Mouse (Mus musculus): ENCODE data around the gene Gsdma3. TPM values are rescaled to one million over a fixed set of nuclear protein-coding genes. Genes with fewer than 3 reads are reported as not detected.
A peak's percentile ranks its signal among the peaks of the same experiment; 100 is the strongest.
"Not testable (repeated sequence)": the region's sequence is repeated elsewhere in the genome, so short reads cannot be mapped to it uniquely, and the experiment has no call there.

Gsdma3 gene
- polyA plus RNA-seq, 1 experiment from 2014 or later, result not detected

DNA sequence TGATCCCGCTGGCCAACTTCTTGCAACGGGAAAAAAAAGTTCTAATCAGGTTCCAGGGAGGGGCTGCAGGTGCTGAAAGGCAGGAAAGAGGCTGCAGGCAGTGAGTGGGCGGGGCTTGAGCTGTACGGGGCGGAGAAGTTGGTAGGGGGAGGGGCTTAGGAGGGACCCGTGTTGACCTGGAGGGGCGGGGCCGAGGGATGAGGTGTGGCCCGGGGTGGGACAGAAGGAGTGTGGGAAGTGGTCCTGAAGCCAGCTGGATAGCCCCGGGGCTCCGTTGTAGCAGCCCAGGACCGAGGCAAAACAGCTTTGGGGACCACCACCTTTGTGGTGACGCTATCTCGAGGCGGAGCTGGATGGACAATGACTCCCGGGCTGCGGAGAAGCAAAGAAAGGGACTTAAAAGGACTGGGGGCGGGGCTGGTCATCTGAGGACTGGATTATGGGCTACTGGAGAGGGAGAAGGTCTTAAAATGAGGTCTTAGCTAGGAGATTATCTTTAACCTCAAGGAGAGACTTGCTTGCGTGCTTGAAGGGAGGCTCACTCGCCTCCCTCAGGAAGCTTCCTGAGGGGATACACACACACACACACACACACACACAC lies 24.0 kb upstream of the Gsdma3 start:
- WGBS, result 2% methylated on average over 20 of the region's 20 CpGs
- peak; percentile 37 for DNase-seq (ENCODE audit: low spot score)
- H3K36me3 ChIP-seq (ENCODE audit: control insufficient read depth, insufficient read depth, low read length), result no peaks in the 10 kb centered on the region
- no peak overlapping the region for H3K27ac ChIP-seq (replicated peaks; ENCODE audit: low read depth, low read length)
- H3K4me1 ChIP-seq (ENCODE audit: control insufficient read depth, insufficient read depth, low read length), result no peaks in the 10 kb centered on the region
- ATAC-seq (ENCODE audit: low read depth), result peak; percentile 69
- no peaks in the 10 kb centered on the region for H3K9me3 ChIP-seq (ENCODE audit: control insufficient read depth, low read length)
- peak overlapping the region; percentile 20 for H3K4me3 ChIP-seq (ENCODE audit: low read depth, low read length)
- H3K9ac ChIP-seq (ENCODE audit: low read depth, low read length), result no peak overlapping the region
- peaks cover 11% of the 10 kb centered on the region for H3K27me3 ChIP-seq (replicated peaks; ENCODE audit: control insufficient read depth, insufficient read depth, low read length)
- H3K4me2 ChIP-seq (ENCODE audit: low read depth, low read length), result peak overlapping the region; percentile 48

DNA sequence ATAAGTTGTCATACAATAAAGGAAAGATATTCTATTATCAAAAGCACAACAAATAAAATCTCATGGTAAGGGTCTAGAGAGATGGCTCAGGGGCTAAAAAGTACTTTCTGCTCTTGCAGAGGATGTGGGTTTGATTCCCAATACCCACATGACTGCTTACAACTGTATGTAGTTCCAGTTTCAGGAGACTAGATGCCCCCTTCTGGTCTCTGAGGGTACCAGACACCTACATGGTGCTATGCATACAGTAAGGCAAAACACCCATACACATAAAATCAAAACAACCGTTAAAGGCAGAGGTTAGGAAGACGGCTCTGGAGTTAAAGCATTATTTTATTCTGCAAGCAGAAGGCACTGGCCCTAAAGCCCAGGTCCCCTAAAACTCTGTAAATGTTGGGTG lies 22.2 kb upstream of the Gsdma3 start:
- no peaks in the 10 kb centered on the region for H3K36me3 ChIP-seq (ENCODE audit: control insufficient read depth, insufficient read depth, low read length)
- no peak overlapping the region for H3K9ac ChIP-seq (ENCODE audit: low read depth, low read length)
- H3K27ac ChIP-seq (replicated peaks; ENCODE audit: low read depth, low read length), result no peak overlapping the region
- H3K4me3 ChIP-seq (ENCODE audit: low read depth, low read length), result no peak overlapping the region
- peaks cover 7% of the 10 kb centered on the region for H3K27me3 ChIP-seq (replicated peaks; ENCODE audit: control insufficient read depth, insufficient read depth, low read length)
- DNase-seq (ENCODE audit: low spot score) (no peak), ATAC-seq (ENCODE audit: low read depth) (no peak)
- no peaks in the 10 kb centered on the region for H3K4me1 ChIP-seq (ENCODE audit: control insufficient read depth, insufficient read depth, low read length)
- H3K4me2 ChIP-seq (ENCODE audit: low read depth, low read length), result no peak overlapping the region
- no peaks in the 10 kb centered on the region for H3K9me3 ChIP-seq (ENCODE audit: control insufficient read depth, low read length)
- WGBS, result 79% methylated on average over 2 of the region's 2 CpGs

DNA sequence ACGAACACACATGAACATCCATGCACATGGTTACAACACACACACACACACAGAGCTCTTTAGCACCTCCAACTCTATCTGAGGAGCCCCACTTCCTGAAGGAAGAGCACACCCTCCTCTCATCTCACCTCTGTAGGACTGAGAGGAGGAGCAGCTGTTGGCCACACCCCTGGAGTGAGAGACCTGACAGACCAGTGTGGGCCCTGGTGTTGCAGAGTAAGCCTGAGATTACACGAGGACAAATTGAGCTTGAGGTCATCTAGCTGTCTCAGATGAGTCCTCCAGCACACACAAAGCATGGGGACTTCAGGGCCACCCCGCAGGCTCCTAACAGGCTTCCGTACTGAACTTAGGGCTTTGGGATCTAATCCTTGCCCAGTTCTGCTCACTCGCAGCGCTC lies 21.2 kb upstream of the Gsdma3 start:
- H3K9ac ChIP-seq (ENCODE audit: low read depth, low read length); ATAC-seq (ENCODE audit: low read depth); H3K9me3 ChIP-seq (ENCODE audit: control insufficient read depth, low read length); DNase-seq (ENCODE audit: low spot score); H3K36me3 ChIP-seq (ENCODE audit: control insufficient read depth, insufficient read depth, low read length); H3K4me2 ChIP-seq (ENCODE audit: low read depth, low read length); H3K4me1 ChIP-seq (ENCODE audit: control insufficient read depth, insufficient read depth, low read length); H3K27ac ChIP-seq (replicated peaks; ENCODE audit: low read depth, low read length); H3K27me3 ChIP-seq (replicated peaks; ENCODE audit: control insufficient read depth, insufficient read depth, low read length); H3K4me3 ChIP-seq (ENCODE audit: low read depth, low read length): not testable (repeated sequence)
- 63% methylated on average over 6 of the region's 6 CpGs for WGBS

DNA sequence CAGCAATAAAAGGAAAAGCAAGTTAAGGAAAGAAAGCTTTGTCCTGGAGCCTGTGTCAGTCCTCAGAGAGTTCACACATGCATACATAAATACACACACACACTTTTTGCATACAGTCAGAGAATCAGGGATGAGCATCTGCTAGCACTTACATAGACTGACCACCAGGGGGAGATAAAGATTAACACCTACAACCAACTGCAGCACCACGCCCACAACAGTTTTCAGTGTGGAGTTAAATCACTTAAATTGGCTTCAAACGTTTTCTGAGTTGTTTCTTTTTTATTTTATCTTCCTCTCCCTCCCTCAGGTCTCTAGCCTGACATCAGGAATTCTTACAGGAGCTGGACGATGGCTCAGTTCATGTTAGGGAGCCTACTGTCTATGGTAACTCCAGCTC lies 19.4 kb upstream of the Gsdma3 start:
- H3K9ac ChIP-seq (ENCODE audit: low read depth, low read length), result no peak overlapping the region
- no peak overlapping the region for H3K27ac ChIP-seq (replicated peaks; ENCODE audit: low read depth, low read length)
- peaks cover 3% of the 10 kb centered on the region; the same call in 1 of the 2 replicates for H3K27me3 ChIP-seq (replicated peaks; ENCODE audit: control insufficient read depth, insufficient read depth, low read length)
- no peaks in the 10 kb centered on the region for H3K9me3 ChIP-seq (ENCODE audit: control insufficient read depth, low read length)
- no peak overlapping the region for H3K4me2 ChIP-seq (ENCODE audit: low read depth, low read length)
- H3K4me3 ChIP-seq (ENCODE audit: low read depth, low read length), result no peak overlapping the region
- no peaks in the 10 kb centered on the region for H3K36me3 ChIP-seq (ENCODE audit: control insufficient read depth, insufficient read depth, low read length)
- DNase-seq (ENCODE audit: low spot score) (peak; percentile 84), ATAC-seq (ENCODE audit: low read depth) (no peak)
- H3K4me1 ChIP-seq (ENCODE audit: control insufficient read depth, insufficient read depth, low read length), result no peaks in the 10 kb centered on the region
- 12% methylated on average over 3 of the region's 3 CpGs for WGBS

DNA sequence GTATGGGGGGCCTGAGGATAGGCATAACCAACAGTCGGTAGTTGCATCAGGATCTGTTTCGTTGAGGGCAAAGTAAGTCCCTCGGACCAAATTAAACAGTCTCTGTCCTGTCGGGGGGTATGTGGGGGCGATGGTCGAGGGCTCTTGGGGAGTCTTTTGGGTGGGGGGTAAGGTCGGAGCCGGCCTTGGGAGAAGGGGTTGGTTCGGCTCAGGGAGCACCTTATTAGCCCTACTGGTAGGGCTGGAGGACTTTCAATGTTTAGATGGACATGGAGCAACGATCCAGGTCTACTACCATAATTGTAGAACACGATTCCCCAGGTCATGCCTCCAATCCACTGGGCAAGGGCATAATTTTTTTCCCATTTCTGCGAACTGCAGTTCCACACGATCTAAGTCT lies 5.4 kb upstream of the Gsdma3 start:
- no peaks in the 10 kb centered on the region for H3K4me1 ChIP-seq (ENCODE audit: control insufficient read depth, insufficient read depth, low read length)
- H3K4me2 ChIP-seq (ENCODE audit: low read depth, low read length), result no peak overlapping the region
- ATAC-seq (ENCODE audit: low read depth) (no peak), DNase-seq (ENCODE audit: low spot score) (no peak)
- H3K9ac ChIP-seq (ENCODE audit: low read depth, low read length), result no peak overlapping the region
- H3K27me3 ChIP-seq (replicated peaks; ENCODE audit: control insufficient read depth, insufficient read depth, low read length), result no peaks in the 10 kb centered on the region
- WGBS, result 90% methylated on average over 13 of the region's 13 CpGs
- no peak overlapping the region for H3K4me3 ChIP-seq (ENCODE audit: low read depth, low read length)
- no peaks in the 10 kb centered on the region for H3K36me3 ChIP-seq (ENCODE audit: control insufficient read depth, insufficient read depth, low read length)
- H3K27ac ChIP-seq (replicated peaks; ENCODE audit: low read depth, low read length), result no peak overlapping the region
- H3K9me3 ChIP-seq (ENCODE audit: control insufficient read depth, low read length), result no peaks in the 10 kb centered on the region

DNA sequence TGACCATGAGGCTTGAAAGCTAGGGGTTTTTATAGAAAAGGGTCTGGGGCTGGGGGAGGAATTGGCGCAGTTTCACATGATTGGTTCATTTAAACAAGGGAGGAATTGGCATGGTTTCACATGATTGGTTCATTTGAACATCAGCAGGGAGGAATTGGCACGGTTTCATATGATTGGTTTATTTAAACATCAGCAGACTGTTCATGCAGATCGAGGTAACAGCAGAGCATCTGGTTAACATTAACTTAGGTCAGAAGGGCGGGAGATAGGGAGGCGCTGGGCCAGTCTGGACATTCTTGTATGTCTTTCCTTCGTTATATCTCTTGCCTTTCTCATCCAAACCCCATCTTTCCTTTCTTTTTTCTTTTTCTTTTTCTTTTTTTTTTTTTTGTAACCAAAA lies 2.2 kb upstream of the Gsdma3 start:
- not testable (repeated sequence) for H3K4me3 ChIP-seq (ENCODE audit: low read depth, low read length); H3K4me2 ChIP-seq (ENCODE audit: low read depth, low read length); H3K9me3 ChIP-seq (ENCODE audit: control insufficient read depth, low read length); H3K27ac ChIP-seq (replicated peaks; ENCODE audit: low read depth, low read length); ATAC-seq (ENCODE audit: low read depth); DNase-seq (ENCODE audit: low spot score); H3K36me3 ChIP-seq (ENCODE audit: control insufficient read depth, insufficient read depth, low read length); H3K4me1 ChIP-seq (ENCODE audit: control insufficient read depth, insufficient read depth, low read length); H3K27me3 ChIP-seq (replicated peaks; ENCODE audit: control insufficient read depth, insufficient read depth, low read length); H3K9ac ChIP-seq (ENCODE audit: low read depth, low read length)
- WGBS, result 67% methylated on average over 6 of the region's 6 CpGs

DNA sequence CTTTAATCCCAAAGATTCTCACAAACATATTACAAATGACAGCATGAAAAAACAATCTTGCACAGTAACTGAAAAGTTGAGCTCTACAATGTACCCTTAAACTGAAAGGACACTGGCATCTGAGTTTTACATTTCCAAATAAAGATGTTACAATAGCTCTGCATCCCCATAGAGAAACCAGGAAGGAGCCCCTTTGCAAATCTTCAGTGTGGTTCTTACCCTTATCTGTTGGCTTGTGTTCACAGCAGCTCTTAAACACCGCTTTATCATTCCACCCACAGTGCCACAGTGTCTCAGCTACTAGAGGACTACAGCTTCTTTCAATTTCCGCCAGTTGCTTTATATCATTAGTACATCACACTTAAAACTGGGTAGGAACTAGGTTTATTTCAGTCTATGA lies 1.8 kb upstream of the Gsdma3 start:
- H3K4me2 ChIP-seq (ENCODE audit: low read depth, low read length); H3K27ac ChIP-seq (replicated peaks; ENCODE audit: low read depth, low read length); H3K4me3 ChIP-seq (ENCODE audit: low read depth, low read length); DNase-seq (ENCODE audit: low spot score); H3K9ac ChIP-seq (ENCODE audit: low read depth, low read length); H3K27me3 ChIP-seq (replicated peaks; ENCODE audit: control insufficient read depth, insufficient read depth, low read length); ATAC-seq (ENCODE audit: low read depth); H3K4me1 ChIP-seq (ENCODE audit: control insufficient read depth, insufficient read depth, low read length); H3K36me3 ChIP-seq (ENCODE audit: control insufficient read depth, insufficient read depth, low read length); H3K9me3 ChIP-seq (ENCODE audit: control insufficient read depth, low read length): not testable (repeated sequence)
- 90% methylated on average over 2 of the region's 2 CpGs for WGBS

DNA sequence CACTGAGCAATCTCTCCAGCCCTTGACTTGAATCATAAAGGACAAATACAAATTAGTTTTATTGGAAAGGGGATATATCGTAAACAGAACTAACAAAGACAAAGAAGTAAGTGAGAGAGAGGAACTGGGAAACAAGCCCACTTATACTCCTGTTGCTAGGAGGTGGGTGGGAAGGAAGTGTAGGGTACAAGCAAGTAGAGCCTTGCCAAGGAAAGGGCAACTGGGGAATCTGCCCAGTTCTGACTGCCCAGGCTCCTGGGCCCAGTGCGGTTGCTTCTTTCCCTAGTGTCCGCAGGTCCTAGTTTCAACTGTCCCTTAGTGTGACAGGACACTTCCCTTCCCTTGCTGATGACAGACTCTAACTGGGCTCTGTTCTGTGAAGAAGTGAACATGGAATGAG lies 2.5 kb downstream of the Gsdma3 start:
- ATAC-seq (ENCODE audit: low read depth) (no peak), DNase-seq (ENCODE audit: low spot score) (no peak)
- H3K4me2 ChIP-seq (ENCODE audit: low read depth, low read length), result no peak overlapping the region
- H3K4me1 ChIP-seq (ENCODE audit: control insufficient read depth, insufficient read depth, low read length), result no peaks in the 10 kb centered on the region
- H3K27me3 ChIP-seq (replicated peaks; ENCODE audit: control insufficient read depth, insufficient read depth, low read length), result no peaks in the 10 kb centered on the region
- no peak overlapping the region for H3K4me3 ChIP-seq (ENCODE audit: low read depth, low read length)
- H3K9me3 ChIP-seq (ENCODE audit: control insufficient read depth, low read length), result no peaks in the 10 kb centered on the region
- H3K9ac ChIP-seq (ENCODE audit: low read depth, low read length), result no peak overlapping the region
- 96% methylated on average over 3 of the region's 3 CpGs for WGBS
- no peak overlapping the region for H3K27ac ChIP-seq (replicated peaks; ENCODE audit: low read depth, low read length)
- H3K36me3 ChIP-seq (ENCODE audit: control insufficient read depth, insufficient read depth, low read length), result no peaks in the 10 kb centered on the region

DNA sequence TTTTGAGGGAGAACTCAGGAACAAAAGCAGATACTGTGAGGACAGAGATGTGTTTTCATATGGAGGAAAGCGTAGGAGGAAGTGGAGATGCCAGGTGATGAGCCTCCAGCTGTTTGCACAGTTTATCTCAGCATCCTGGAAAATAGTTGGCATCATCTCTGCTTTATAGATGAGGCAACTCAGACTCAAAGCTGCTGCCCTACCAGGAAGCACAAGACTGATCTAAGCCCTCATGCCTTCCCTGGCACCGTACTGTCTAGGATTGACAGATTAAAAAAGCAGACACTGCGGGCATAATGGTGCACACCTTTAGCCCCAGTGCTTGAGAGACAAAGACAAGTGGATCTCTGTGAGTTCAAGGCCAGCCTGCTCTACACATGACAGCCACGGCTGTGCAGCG lies 4.5 kb downstream of the Gsdma3 start:
- Histone ChIP-seq H3K27ac (replicated peaks; ENCODE audit: low read depth, low read length) (no peak overlapping the region), H3K9ac (ENCODE audit: low read depth, low read length) (no peak overlapping the region), H3K9me3 (ENCODE audit: control insufficient read depth, low read length) (no peaks in the 10 kb centered on the region), H3K4me2 (ENCODE audit: low read depth, low read length) (no peak overlapping the region), H3K4me3 (ENCODE audit: low read depth, low read length) (no peak overlapping the region), H3K36me3 (ENCODE audit: control insufficient read depth, insufficient read depth, low read length) (no peaks in the 10 kb centered on the region), H3K27me3 (replicated peaks; ENCODE audit: control insufficient read depth, insufficient read depth, low read length) (no peaks in the 10 kb centered on the region), H3K4me1 (ENCODE audit: control insufficient read depth, insufficient read depth, low read length) (no peaks in the 10 kb centered on the region)
- WGBS, result 85% methylated on average over 5 of the region's 5 CpGs
- ATAC-seq (ENCODE audit: low read depth), result no peak
- no peak for DNase-seq (ENCODE audit: low spot score)
